ENCODE assay signal across 8 mouse cellular contexts in the genomic region with DNA sequence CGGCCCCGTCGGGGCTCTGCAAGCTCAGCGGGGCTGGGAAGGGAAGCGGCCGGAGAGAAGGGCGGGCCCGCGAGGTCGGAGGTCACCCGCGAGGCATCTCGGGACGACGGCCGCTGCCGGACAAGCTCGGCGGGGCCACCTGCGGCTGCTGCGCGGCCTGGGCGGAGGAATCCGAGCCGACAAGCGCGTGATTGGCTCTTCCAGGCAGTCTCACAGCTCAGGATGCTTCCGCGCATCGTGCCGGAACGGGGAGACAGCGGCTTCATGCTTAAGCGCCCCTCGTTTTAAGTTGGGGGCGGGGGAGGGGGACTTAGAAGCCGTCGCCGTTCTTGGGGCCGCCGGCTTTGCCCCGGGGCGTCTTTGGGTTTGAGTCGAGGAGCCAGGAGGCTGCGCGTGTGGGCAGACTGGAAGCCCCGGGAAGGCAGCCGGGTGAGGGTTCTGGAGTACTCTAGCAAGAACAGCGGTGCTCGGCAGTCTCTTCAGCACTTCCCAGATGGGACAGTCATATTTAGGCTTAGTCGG. TPM values are rescaled to one million over a fixed set of nuclear protein-coding genes. Genes with fewer than 3 reads are reported as not detected.
A peak's percentile ranks its signal among the peaks of the same experiment; 100 is the strongest.
DNase-seq lines count a peak whose midpoint lies in the region; ATAC-seq lines count a peak whose summit lies in the region.

No protein-coding gene starts in this region.

- H3K27me3 ChIP-seq in embryonic facial prominence, embryonic 14.5 days (replicated peaks; ENCODE audit: control insufficient read depth, insufficient read depth, low read length): no peaks in the 10 kb centered on the region
- no peaks in the 10 kb centered on the region for H3K27me3 ChIP-seq in limb, embryonic 15.5 days

- DNase-seq in 3T3-L1 (ENCODE audit: low read depth, low spot score): peak; percentile 92
- peak; percentile 88 to 90 for DNase-seq in adrenal gland, postnatal 4 days (ENCODE audit: low spot score in 2 of 2)
- peak; percentile 99 for DNase-seq in embryonic facial prominence, embryonic 14.5 days (ENCODE audit: low spot score)
- DNase-seq in heart, adult 8-10 months (ENCODE audit: low spot score): peak; percentile 93
- peak; percentile 95 for DNase-seq in kidney, adult 9 months
- DNase-seq in monocyte, adult 2 months (ENCODE audit: low read depth in 1 of 2, low spot score in 2 of 2): peak; percentile 74 to 86
- DNase-seq in spleen, postnatal 36 days (ENCODE audit: low spot score in 2 of 2): peak; percentile 93

- ATAC-seq in embryonic facial prominence, embryonic 14.5 days (ENCODE audit: low read depth): peak; percentile 87
- ATAC-seq in limb, embryonic 15.5 days (ENCODE audit: insufficient number of reproducible peaks, low FRiP score, low TSS enrichment, low read depth): peak; percentile 86

- peaks cover 7% of the 10 kb centered on the region; the same call in 1 of the 2 replicates for H3K36me3 ChIP-seq in embryonic facial prominence, embryonic 14.5 days (ENCODE audit: control insufficient read depth, insufficient read depth, low read length)
- peaks cover 7% of the 10 kb centered on the region; the same call in 1 of the 2 replicates for H3K36me3 ChIP-seq in limb, embryonic 15.5 days

- H3K4me2 ChIP-seq in embryonic facial prominence, embryonic 14.5 days (ENCODE audit: low read depth, low read length): peak overlapping the region; percentile 87
- peak overlapping the region; percentile 52 for H3K4me2 ChIP-seq in limb, embryonic 15.5 days

- H3K4me1 ChIP-seq in embryonic facial prominence, embryonic 14.5 days (ENCODE audit: control insufficient read depth, insufficient read depth, low read length): peaks cover 8% of the 10 kb centered on the region
- peaks cover 9% of the 10 kb centered on the region for H3K4me1 ChIP-seq in limb, embryonic 15.5 days

- peaks cover 4% of the 10 kb centered on the region; the same call in 1 of the 2 replicates for H3K9me3 ChIP-seq in embryonic facial prominence, embryonic 14.5 days (ENCODE audit: control insufficient read depth, low read length)
- no peaks in the 10 kb centered on the region for H3K9me3 ChIP-seq in limb, embryonic 15.5 days

- H3K27ac ChIP-seq in embryonic facial prominence, embryonic 14.5 days (replicated peaks; ENCODE audit: low read depth, low read length): peak overlapping the region; percentile 99
- H3K27ac ChIP-seq in limb, embryonic 15.5 days: peak overlapping the region; percentile 100

- peak overlapping the region; percentile 99 for H3K9ac ChIP-seq in embryonic facial prominence, embryonic 14.5 days (ENCODE audit: low read depth, low read length)
- H3K9ac ChIP-seq in limb, embryonic 15.5 days: peak overlapping the region; percentile 100

- H3K4me3 ChIP-seq in embryonic facial prominence, embryonic 14.5 days (ENCODE audit: low read depth, low read length): peak overlapping the region; percentile 100
- H3K4me3 ChIP-seq in limb, embryonic 15.5 days: peak overlapping the region; percentile 100

- under 1% methylated on average over 38 of the region's 51 CpGs for WGBS in embryonic facial prominence, embryonic 14.5 days
- under 1% methylated on average over 50 of the region's 51 CpGs for WGBS in limb, embryonic 15.5 days

RNA-seq across cellular contexts. Expression of a gene that starts 1.4 kb away (rescaled TPM):
- total RNA-seq in adrenal gland, postnatal 4 days (2021): 10 to 100 TPM; 78.3 to 79.2 TPM
- polyA plus RNA-seq in embryonic facial prominence, embryonic 14.5 days (2014; fragmentation: Nextera tagmentation; extraction: Ambion mirVana): 118 and 121 TPM in 2 replicates
- total RNA-seq in heart, adult 8-10 months (2022): 10 to 100 TPM; 31.7 to 33.9 (median 32.4) TPM
- polyA plus RNA-seq in limb, embryonic 15.5 days (2015; fragmentation: Nextera tagmentation; extraction: Ambion mirVana): 106 and 124 TPM in 2 replicates

RNA-seq across cellular contexts. Expression of a gene that starts 14.1 kb away (rescaled TPM):
- 100 to 1,000 TPM; 278 to 301 TPM for total RNA-seq in adrenal gland, postnatal 4 days (2021)
- 117 and 136 TPM in 2 replicates for polyA plus RNA-seq in embryonic facial prominence, embryonic 14.5 days (2014; fragmentation: Nextera tagmentation; extraction: Ambion mirVana)
- total RNA-seq in heart, adult 8-10 months (2022): 1,000 to 10,000 TPM; 1,030 to 1,116 (median 1,059) TPM
- 89.2 and 111 TPM in 2 replicates for polyA plus RNA-seq in limb, embryonic 15.5 days (2015; fragmentation: Nextera tagmentation; extraction: Ambion mirVana)

RNA-seq across cellular contexts. Expression of a gene that starts 32.0 kb away (rescaled TPM):
- 10 to 100 TPM; 56.5 to 57.6 TPM for total RNA-seq in adrenal gland, postnatal 4 days (2021)
- polyA plus RNA-seq in embryonic facial prominence, embryonic 14.5 days (2014; fragmentation: Nextera tagmentation; extraction: Ambion mirVana): 85.8 and 98.2 TPM in 2 replicates
- 1 to 10 TPM; 4.2 to 7.1 (median 6.1) TPM for total RNA-seq in heart, adult 8-10 months (2022)
- 128 and 133 TPM in 2 replicates for polyA plus RNA-seq in limb, embryonic 15.5 days (2015; fragmentation: Nextera tagmentation; extraction: Ambion mirVana)

RNA-seq across cellular contexts. Expression of a gene that starts 52.1 kb away (rescaled TPM):
- 1 to 10 TPM in 1 of 2 experiments, under 1 TPM in 1; 0.87 to 6.9 TPM for total RNA-seq in adrenal gland, postnatal 4 days (2021)
- polyA plus RNA-seq in embryonic facial prominence, embryonic 14.5 days (2014; fragmentation: Nextera tagmentation; extraction: Ambion mirVana): 0.80 and 0.88 TPM in 2 replicates
- total RNA-seq in heart, adult 8-10 months (2022): under 1 TPM in 1 of 4 experiments, not detected in 3; 0.12 TPM
- 0.63 and 0.72 TPM in 2 replicates for polyA plus RNA-seq in limb, embryonic 15.5 days (2015; fragmentation: Nextera tagmentation; extraction: Ambion mirVana)

RNA-seq across cellular contexts. Expression of a gene that starts 59.6 kb away (rescaled TPM):
- under 1 TPM in 1 of 2 experiments, not detected in 1; 0.51 TPM for total RNA-seq in adrenal gland, postnatal 4 days (2021)
- not detected in 2 replicates for polyA plus RNA-seq in embryonic facial prominence, embryonic 14.5 days (2014; fragmentation: Nextera tagmentation; extraction: Ambion mirVana)
- not detected for total RNA-seq in heart, adult 8-10 months (2022)
- polyA plus RNA-seq in limb, embryonic 15.5 days (2015; fragmentation: Nextera tagmentation; extraction: Ambion mirVana): 0.22 TPM in 1 of 2 replicates, not detected in the other

Comparison
In these comparisons a context has a peak if more than half of its experiments do, and no peak if none do; other contexts are left out.
1. Peak in every context shown above with its lines: DNase-seq, ATAC-seq, H3K4me3 ChIP-seq and H3K27ac ChIP-seq.
2. RNA of a gene that starts 32.0 kb away (total RNA-seq): 56.5 to 57.6 TPM in adrenal gland, postnatal 4 days; 4.2 to 7.1 TPM in heart, adult 8-10 months; every median in the first group is over 4 times any median in the second.